Mouse (Mus musculus): ENCODE measurements around the gene Fancc. TPM values are rescaled to one million over a fixed set of nuclear protein-coding genes. Genes with fewer than 3 reads are reported as not detected.

The Fancc gene
- polyA plus RNA-seq, 1 experiment from 2014 or later = 25.9 TPM

GRCm38 (mm10) chr13:63272017-63272601 is 225.0 kb downstream of the Fancc start:
- H3K4me1 ChIP-seq (ENCODE audit: insufficient read depth) = peaks cover 17% of the 10 kb centered on the region
- H3K4me2 ChIP-seq = peak overlapping the region; percentile 63

GRCm38 (mm10) chr13:63270191-63270590 is 226.9 kb downstream of the Fancc start:
- WGBS = 39% methylated on average over 5 of the region's 5 CpGs
- Histone ChIP-seq H3K4me2 (peak overlapping the region; percentile 40), H3K9ac (0 out of 2 replicates have a peak overlapping the region, but pooled peaks have one; percentile 32), H3K27ac (ENCODE audit: low read depth) (peak overlapping the region; percentile 71), H3K4me1 (ENCODE audit: insufficient read depth) (peaks cover 15% of the 10 kb centered on the region), H3K27me3 (ENCODE audit: insufficient read depth, low read length) (no peaks in the 10 kb centered on the region), H3K4me3 (ENCODE audit: low read depth, low read length) (no peak overlapping the region), H3K9me3 (ENCODE audit: low read depth, low read length) (no peaks in the 10 kb centered on the region), H3K36me3 (ENCODE audit: insufficient read depth) (peaks cover 15% of the 10 kb centered on the region; the same call in 1 of the 2 replicates)
- ATAC-seq (ENCODE audit: insufficient read depth) (no peak), DNase-seq (peak; percentile 61)
- TF ChIP-seq CTCF (IDR thresholded peaks at IDR 0.05; ENCODE audit: low read depth) = no peak

More at GRCm38 (mm10) chr13:63272017-63272601, 225.0 kb downstream of the Fancc start:
- 20% methylated on average over 16 of the region's 16 CpGs for WGBS
- Histone ChIP-seq H3K4me3 (ENCODE audit: low read depth, low read length) (peak overlapping the region; percentile 37), H3K9me3 (ENCODE audit: low read depth, low read length) (no peaks in the 10 kb centered on the region), H3K36me3 (ENCODE audit: insufficient read depth) (peaks cover 20% of the 10 kb centered on the region; the same call in 1 of the 2 replicates), H3K27ac (ENCODE audit: low read depth) (peak overlapping the region; percentile 89), H3K27me3 (ENCODE audit: insufficient read depth, low read length) (no peaks in the 10 kb centered on the region), H3K9ac (peak overlapping the region; percentile 53)
- no peak for DNase-seq
- no peak for TF ChIP-seq CTCF (IDR thresholded peaks at IDR 0.05; ENCODE audit: low read depth)
- no peak for ATAC-seq (ENCODE audit: insufficient read depth)

- peaks cover 16% of the 10 kb centered on the region for H3K36me3 ChIP-seq (ENCODE audit: insufficient read depth)
- H3K27ac ChIP-seq (ENCODE audit: low read depth) = peak overlapping the region; percentile 58
- H3K27me3 ChIP-seq (ENCODE audit: insufficient read depth, low read length) = no peaks in the 10 kb centered on the region
- WGBS = 66% methylated on average over 1 of the region's 1 CpGs
- no peak overlapping the region for H3K9ac ChIP-seq
- no peak overlapping the region for H3K4me3 ChIP-seq (ENCODE audit: low read depth, low read length)
- TF ChIP-seq CTCF (IDR thresholded peaks at IDR 0.05; ENCODE audit: low read depth) = no peak
- H3K4me2 ChIP-seq = no peak overlapping the region
- DNase-seq = no peak
- peaks cover 13% of the 10 kb centered on the region for H3K4me1 ChIP-seq (ENCODE audit: insufficient read depth)
- no peaks in the 10 kb centered on the region for H3K9me3 ChIP-seq (ENCODE audit: low read depth, low read length)
- no peak for ATAC-seq (ENCODE audit: insufficient read depth)
These were observed 228.3 kb downstream of the Fancc start for GRCm38 (mm10) chr13:63268776-63269175.

GRCm38 (mm10) chr13:63268371-63268770 is 228.7 kb downstream of the Fancc start:
- Histone ChIP-seq H3K4me2 (no peak overlapping the region), H3K27me3 (ENCODE audit: insufficient read depth, low read length) (no peaks in the 10 kb centered on the region), H3K9me3 (ENCODE audit: low read depth, low read length) (no peaks in the 10 kb centered on the region), H3K4me3 (ENCODE audit: low read depth, low read length) (no peak overlapping the region), H3K9ac (no peak overlapping the region), H3K4me1 (ENCODE audit: insufficient read depth) (peaks cover 13% of the 10 kb centered on the region), H3K27ac (ENCODE audit: low read depth) (peak overlapping the region; percentile 58), H3K36me3 (ENCODE audit: insufficient read depth) (peaks cover 20% of the 10 kb centered on the region)
- ATAC-seq (ENCODE audit: insufficient read depth) (no peak), DNase-seq (no peak)
- WGBS = 61% methylated on average over 4 of the region's 4 CpGs
- TF ChIP-seq CTCF (IDR thresholded peaks at IDR 0.05; ENCODE audit: low read depth) = no peak

GRCm38 (mm10) chr13:63262168-63262957 is 234.7 kb downstream of the Fancc start:
- no peak for DNase-seq
- H3K36me3 ChIP-seq (ENCODE audit: insufficient read depth) = peaks cover 29% of the 10 kb centered on the region
- ATAC-seq (ENCODE audit: insufficient read depth) = no peak
- H3K27me3 ChIP-seq (ENCODE audit: insufficient read depth, low read length) = no peaks in the 10 kb centered on the region
- no peak overlapping the region for H3K4me3 ChIP-seq (ENCODE audit: low read depth, low read length)
- H3K9ac ChIP-seq = no peak overlapping the region
- H3K9me3 ChIP-seq (ENCODE audit: low read depth, low read length) = no peaks in the 10 kb centered on the region
- no peak for TF ChIP-seq CTCF (IDR thresholded peaks at IDR 0.05; ENCODE audit: low read depth)
- H3K4me2 ChIP-seq = no peak overlapping the region
- WGBS = 79% methylated on average over 1 of the region's 1 CpGs
- H3K4me1 ChIP-seq (ENCODE audit: insufficient read depth) = 0 out of 2 replicates have a peak, but pooled peaks cover 4% of the 10 kb centered on the region
- no peak overlapping the region for H3K27ac ChIP-seq (ENCODE audit: low read depth)

- H3K36me3 ChIP-seq (ENCODE audit: insufficient read depth) = peaks cover 36% of the 10 kb centered on the region
- no peak overlapping the region for H3K27ac ChIP-seq (ENCODE audit: low read depth)
- no peak overlapping the region for H3K9ac ChIP-seq
- no peaks in the 10 kb centered on the region for H3K27me3 ChIP-seq (ENCODE audit: insufficient read depth, low read length)
- H3K4me2 ChIP-seq = no peak overlapping the region
- H3K4me1 ChIP-seq (ENCODE audit: insufficient read depth) = 0 out of 2 replicates have a peak, but pooled peaks cover 4% of the 10 kb centered on the region
- H3K9me3 ChIP-seq (ENCODE audit: low read depth, low read length) = no peaks in the 10 kb centered on the region
- no peak for DNase-seq
- 91% methylated on average over 3 of the region's 3 CpGs for WGBS
- no peak overlapping the region for H3K4me3 ChIP-seq (ENCODE audit: low read depth, low read length)
- TF ChIP-seq CTCF (IDR thresholded peaks at IDR 0.05; ENCODE audit: low read depth) = no peak
- no peak for ATAC-seq (ENCODE audit: insufficient read depth)
These were observed 235.4 kb downstream of the Fancc start for GRCm38 (mm10) chr13:63261676-63262075.
